Mouse (Mus musculus) lung, adult 2 months (tissue): ENCODE results near the gene Uqcrc2. TPM values are rescaled to one million over a fixed set of nuclear protein-coding genes. Genes with fewer than 3 reads are reported as not detected.

Experiments used
- DNase-seq: peaks from one replicate; pipeline ENCODE4 v3.0.0; 2022
- H3K4me1 ChIP-seq: fragments of 200-500 bp; 2 replicates; pipeline ENCODE4 v1.6.1; 2011; ENCODE audit warnings: low read length; ENCODE audit not compliant: control insufficient read depth, insufficient read depth
- H3K4me3 ChIP-seq: fragments of 200-500 bp; replicated peaks from 2 replicates; pipeline ENCODE3; 2011; ENCODE audit warnings: low read depth, mild to moderate bottlenecking, control low read depth, low read length; ENCODE audit errors: extremely low read depth
- CTCF ChIP-seq: fragments of 200-500 bp; IDR thresholded peaks from 2 replicates; pipeline ENCODE4 v1.5.1; 2011; ENCODE audit warnings: mild to moderate bottlenecking, low read length, control low read depth; ENCODE audit not compliant: insufficient read depth
- POLR2A ChIP-seq: fragments of 200-500 bp; IDR thresholded peaks from 2 replicates; pipeline ENCODE4 v1.6.1; 2011; ENCODE audit warnings: low read depth, mild to moderate bottlenecking, control low read depth, low read length, borderline replicate concordance; ENCODE audit errors: extremely low read depth
- WGBS: fragments of 180-500 bp; shearing (Covaris S2); methylation state at CpG from one replicate; pipeline ENCODE4 v1.1.7; 2018; 5-methylcytosine and 5-hydroxymethylcytosine counted together
- polyA plus RNA-seq: library from polyadenylated mRNA; depleted of rRNA; stranded (reverse); fragments of >200 nt; gene quantifications from 2 replicates; pipeline ENCODE4 v1.2.3, GENCODE M21; 2012; rRNA removed

Uqcrc2 gene
- polyA plus RNA-seq, result 28.5 and 53.0 TPM in 2 replicates

DNA sequence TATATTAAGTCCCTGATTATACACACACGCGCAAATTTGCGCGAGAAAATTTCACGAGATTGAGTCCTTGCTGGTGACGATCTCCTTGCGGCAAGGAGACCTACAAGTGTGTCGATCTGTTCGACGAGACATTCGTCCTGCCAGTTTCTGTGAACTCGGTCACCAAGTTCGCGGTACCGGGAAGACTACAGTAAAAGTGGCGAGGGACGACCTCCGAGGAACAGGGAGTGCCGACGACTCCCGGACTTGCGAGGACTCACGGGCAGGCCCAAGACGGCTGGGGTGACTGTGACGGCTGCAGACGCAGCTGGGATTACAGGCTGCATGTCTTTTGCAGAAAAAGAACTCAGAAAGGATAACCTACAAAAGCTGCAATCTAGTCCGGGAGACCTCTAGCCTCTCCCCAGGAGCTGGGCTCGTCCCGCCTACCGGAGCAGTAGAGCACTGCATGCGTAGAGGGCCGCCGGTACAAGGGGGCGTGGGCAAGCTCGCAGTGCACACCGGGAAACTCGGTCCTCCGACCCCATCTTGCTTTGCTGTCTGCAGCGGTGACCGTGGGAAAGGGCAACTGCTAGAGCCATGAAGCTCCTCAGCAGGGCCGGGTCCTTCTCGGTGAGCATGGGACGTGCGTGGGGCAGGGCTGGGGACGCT, at the start of gene Uqcrc2:
Uqcrc2 (plus strand) TSS at position 466 of the 651 bp plus-strand sequence.
- WGBS, result under 1% methylated on average over 45 of the region's 45 CpGs
- peak; percentile 79; the same call in 1 of the 2 replicates for TF ChIP-seq POLR2A
- no peak for TF ChIP-seq CTCF
- DNase-seq, result peak; percentile 82
- H3K4me3 ChIP-seq, result peak within 1 kb of the TSS; percentile 81
- peaks cover 8% of the 10 kb centered on the region for H3K4me1 ChIP-seq

DNA sequence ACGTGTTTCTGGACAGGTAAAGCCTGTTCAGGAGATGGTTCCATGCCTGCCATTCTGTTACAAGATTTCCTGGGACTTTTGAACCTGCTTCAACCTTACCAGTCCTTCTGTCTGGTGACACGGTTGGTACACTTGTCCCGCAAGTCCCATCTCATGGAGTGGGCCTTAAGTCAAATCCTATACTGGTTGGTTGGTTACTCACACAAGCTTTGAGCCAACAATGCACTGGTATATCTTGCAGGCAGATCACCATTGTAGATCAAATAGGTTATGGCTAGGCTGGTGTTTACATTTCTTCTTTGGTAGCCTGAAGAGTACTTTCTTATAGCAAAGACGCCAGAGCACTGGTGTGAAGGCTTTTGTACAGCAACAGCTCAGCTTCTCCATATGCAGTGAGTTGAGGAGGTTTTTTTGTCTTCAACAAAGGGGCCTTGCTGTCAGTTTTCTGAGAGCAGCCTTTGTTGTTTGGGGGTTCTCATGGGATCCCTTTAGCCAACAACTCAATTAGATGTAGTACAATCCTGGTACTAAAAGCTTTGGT, 37.7 kb upstream of the Uqcrc2 start:
- TF ChIP-seq POLR2A (no peak), CTCF (no peak)
- no peak overlapping the region for H3K4me3 ChIP-seq
- DNase-seq, result no peak
- no peaks in the 10 kb centered on the region for H3K4me1 ChIP-seq
- WGBS, result 88% methylated on average over 4 of the region's 4 CpGs

DNA sequence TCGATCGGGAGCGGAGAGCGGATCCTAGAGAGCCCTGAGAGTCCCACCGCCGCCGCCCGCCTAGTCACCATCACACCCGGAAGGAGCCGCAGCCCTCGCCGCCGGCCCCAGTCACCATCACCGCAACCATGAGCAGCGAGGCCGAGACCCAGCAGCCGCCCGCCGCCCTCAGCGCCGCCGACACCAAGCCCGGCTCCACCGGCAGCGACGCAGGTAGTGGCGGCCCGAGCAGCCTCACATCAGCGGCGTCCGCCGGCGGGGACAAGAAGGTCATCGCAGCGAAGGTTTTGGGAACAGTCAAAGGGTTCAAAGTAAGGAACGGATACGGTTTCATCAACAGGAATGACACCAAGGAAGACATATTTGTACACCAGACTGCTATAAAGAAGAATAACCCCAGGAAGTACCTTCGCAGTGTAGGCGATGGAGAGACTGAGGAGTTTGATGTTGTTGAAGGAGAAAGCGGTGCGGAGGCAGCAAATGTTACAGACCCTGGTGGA, 37.2 kb upstream of the Uqcrc2 start:
- no peak for TF ChIP-seq CTCF
- no peak for TF ChIP-seq POLR2A
- DNase-seq, result peak; percentile 4
- WGBS, result 7% methylated on average over 41 of the region's 41 CpGs
- Histone ChIP-seq H3K4me3 (no peak overlapping the region), H3K4me1 (no peaks in the 10 kb centered on the region)

DNA sequence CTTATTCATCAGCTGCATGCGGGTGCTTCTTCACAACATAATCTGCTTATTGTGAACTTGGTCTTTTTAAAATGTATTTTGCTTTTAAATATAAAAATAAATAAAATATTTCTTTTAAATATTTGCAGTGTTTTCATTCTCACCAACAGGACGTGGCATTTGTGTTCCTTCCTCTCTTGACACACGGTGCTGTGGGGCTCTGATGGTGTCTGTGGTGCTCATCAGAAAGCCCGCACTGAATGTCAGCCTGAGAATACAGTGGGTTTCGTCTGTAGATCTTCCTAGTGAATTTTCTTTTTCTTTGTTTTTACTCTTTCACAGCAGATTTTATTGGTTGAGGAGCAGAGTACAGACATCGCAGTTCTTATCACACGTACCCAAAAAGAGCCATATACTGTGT, 36.6 kb upstream of the Uqcrc2 start:
- H3K4me1 ChIP-seq, result no peaks in the 10 kb centered on the region
- TF ChIP-seq POLR2A (no peak), CTCF (no peak)
- no peak for DNase-seq
- no peak overlapping the region for H3K4me3 ChIP-seq
- WGBS, result 69% methylated on average over 7 of the region's 7 CpGs

DNA sequence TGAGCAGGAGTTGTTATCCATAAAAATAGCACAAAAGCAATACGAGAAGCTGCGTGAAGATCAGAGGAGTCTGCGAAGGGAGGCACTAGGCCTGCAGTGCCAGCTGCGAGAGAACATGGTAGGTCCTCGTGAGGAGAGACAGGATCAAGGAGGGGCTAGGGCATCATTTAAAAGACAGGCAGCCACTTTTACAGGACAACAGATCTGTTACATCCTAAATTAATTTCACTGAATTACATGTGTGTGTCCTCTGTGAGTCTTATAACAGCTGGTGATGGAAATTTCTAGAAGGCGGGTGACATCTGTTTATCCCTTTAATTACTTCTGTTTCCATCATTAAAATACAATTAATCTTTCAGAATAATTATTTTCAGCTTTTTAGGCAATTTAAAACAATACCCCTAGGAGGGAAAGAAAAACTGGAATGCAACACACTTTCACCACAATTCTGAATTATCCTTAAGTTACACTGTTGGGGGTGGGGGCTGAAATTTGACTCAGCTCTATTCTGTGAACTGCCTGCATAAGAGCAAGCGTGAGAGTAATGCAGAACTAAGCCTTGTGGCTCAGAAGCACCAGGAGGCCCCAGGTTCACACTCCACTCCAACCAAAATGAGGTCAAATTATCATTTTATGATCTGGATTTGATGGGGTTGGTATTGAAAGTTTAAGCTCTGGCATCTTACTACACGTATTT, 14.8 kb upstream of the Uqcrc2 start:
- no peak overlapping the region for H3K4me3 ChIP-seq
- TF ChIP-seq POLR2A, result no peak
- no peak for TF ChIP-seq CTCF
- 68% methylated on average over 8 of the region's 8 CpGs for whole genome bisulfite sequencing
- no peaks in the 10 kb centered on the region for H3K4me1 ChIP-seq
- no peak for DNase-seq

DNA sequence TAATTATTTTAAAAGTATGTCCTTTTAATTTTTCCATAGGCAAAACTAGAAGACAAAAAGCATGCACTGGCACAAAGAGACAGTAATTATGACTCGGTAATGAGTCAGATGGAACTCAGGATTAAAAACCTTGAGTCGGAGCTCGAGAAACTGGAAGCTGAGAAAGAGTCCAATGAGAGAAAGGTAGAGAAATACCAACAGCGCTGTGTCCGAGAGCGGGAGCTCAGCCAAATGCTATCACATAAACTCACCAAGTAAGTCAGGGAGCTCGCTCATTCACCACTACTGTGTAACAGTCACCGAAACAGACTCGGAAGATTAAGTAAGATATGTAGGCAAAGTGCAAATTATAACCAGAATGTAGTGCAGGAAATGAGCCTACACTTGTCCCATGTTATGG, 14.1 kb upstream of the Uqcrc2 start:
- Histone ChIP-seq H3K4me1 (no peaks in the 10 kb centered on the region), H3K4me3 (no peak overlapping the region)
- TF ChIP-seq CTCF, result no peak
- TF ChIP-seq POLR2A, result no peak
- 86% methylated on average over 9 of the region's 9 CpGs for WGBS
- DNase-seq, result no peak

DNA sequence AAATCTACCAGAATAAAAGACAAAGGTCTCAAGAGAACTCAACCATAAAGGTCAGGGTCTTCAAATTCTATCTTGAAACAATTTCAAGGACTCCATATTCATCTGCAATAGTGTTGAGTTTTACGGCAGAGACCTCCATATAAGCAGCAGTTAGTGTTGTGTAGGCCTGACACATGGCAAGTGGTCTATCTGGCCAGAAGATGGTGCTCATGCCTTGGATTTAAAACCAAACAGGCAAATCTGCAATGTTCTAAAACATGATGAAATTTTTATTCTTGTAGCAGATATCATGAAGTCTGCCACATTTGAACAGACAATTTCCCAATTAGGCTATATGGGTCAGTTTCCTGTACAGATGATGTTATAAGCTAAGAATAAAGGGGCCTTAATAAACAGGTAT, 2.5 kb upstream of the Uqcrc2 start:
- H3K4me1 ChIP-seq, result peaks cover 8% of the 10 kb centered on the region
- no peak overlapping the region for H3K4me3 ChIP-seq
- WGBS, result 53% methylated on average over 1 of the region's 1 CpGs
- no peak for DNase-seq
- TF ChIP-seq POLR2A (no peak), CTCF (no peak)

DNA sequence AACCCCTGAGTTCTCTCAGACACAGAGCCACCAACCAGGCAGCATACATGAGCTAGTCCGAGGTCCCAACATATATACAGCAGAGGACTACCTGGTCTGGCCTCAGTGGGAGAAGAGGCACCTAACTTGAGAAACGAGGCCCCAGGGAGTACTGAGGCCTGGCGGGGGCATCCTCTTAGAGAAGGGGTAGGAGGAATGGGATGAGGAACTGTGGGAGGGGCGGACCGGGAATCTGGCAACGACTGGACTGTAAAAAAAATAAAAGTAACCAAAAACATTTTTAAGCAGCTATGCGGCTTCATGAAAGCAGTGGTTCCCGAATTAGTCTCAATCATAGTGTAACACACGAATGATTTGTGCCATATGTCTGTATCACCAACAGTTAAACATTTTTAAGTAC, 675 bp upstream of the Uqcrc2 start:
- H3K4me1 ChIP-seq, result peaks cover 8% of the 10 kb centered on the region

DNA sequence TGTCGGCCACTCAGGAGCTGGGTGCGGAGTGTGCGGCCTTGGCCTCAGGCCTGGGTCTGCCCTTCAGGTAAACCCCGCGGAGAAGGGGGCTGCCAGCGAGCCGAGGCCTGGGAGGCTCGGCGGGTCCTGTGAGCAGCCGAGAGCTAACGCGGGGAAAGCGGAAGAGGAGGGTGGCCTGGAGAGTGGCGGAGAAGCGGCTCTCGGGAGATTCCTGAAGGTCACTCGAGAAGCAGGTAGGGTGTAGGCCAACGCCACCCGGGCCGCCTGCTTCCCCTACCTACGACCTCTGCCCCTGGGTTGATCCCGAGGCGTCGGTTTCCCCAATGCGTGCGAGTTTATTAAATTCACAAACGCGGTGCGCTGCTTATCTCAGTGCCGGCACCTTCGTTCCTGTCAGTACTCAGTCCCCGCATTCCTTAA, 396 bp downstream of the Uqcrc2 start:
- TF ChIP-seq POLR2A (no peak), CTCF (no peak)
- under 1% methylated on average over 32 of the region's 32 CpGs for WGBS
- no peak for DNase-seq
- Histone ChIP-seq H3K4me3 (peak overlapping the region; percentile 81), H3K4me1 (peaks cover 8% of the 10 kb centered on the region)

More for the DNA sequence above, 675 bp upstream of the Uqcrc2 start:
- peak; percentile 4 for DNase-seq
- TF ChIP-seq POLR2A (no peak), CTCF (no peak)
- 7% methylated on average over 9 of the region's 9 CpGs for WGBS
- peak overlapping the region; percentile 81 for H3K4me3 ChIP-seq

DNA sequence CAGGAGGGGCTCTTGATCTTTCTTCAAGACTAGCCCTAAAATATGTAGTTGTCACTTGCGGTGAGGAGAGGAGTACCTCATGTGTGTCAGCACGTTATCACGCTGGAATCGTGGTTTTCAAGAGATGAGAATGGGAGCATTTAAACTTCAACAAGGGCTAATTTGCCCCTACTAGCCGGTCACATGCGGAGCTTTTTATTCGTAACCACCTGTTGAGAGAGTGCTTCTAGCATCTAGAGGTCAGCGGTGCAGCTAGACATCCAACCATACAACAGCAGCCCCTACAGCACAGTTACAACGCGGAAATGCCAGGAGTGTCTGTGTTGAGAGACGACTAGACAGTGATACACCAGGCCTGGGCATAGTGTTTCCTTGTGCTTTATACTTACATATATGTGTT, 845 bp downstream of the Uqcrc2 start:
- WGBS, result under 1% methylated on average over 11 of the region's 11 CpGs
- Histone ChIP-seq H3K4me3 (peak overlapping the region; percentile 81), H3K4me1 (peaks cover 8% of the 10 kb centered on the region)
- TF ChIP-seq CTCF, result no peak
- TF ChIP-seq POLR2A, result no peak
- no peak for DNase-seq
